Mouse (Mus musculus) kidney, embryonic 16.5 days (tissue): ENCODE data around the gene Ptprm. TPM values are rescaled to one million over a fixed set of nuclear protein-coding genes. Genes with fewer than 3 reads are reported as not detected.

Source experiments
- ATAC-seq: fragments of 200-750 bp; cut with Nextera tagmentation; 2 replicates; pipeline ENCODE4 v1.8.0; 2017; ENCODE audit warnings: moderate TSS enrichment; ENCODE audit not compliant: low FRiP score, low TSS enrichment
- H3K27ac ChIP-seq: fragments of 300-500 bp; sonication (generic); 2 replicates; pipeline ENCODE4 v1.5.1; 2014; ENCODE audit warnings: low read length
- H3K27me3 ChIP-seq: fragments of 300-500 bp; sonication (generic); 2 replicates; pipeline ENCODE4 v1.6.1; 2014; ENCODE audit warnings: low read length, control low read depth, mixed read lengths; ENCODE audit not compliant: insufficient read depth
- H3K36me3 ChIP-seq: fragments of 300-500 bp; sonication (generic); 2 replicates; pipeline ENCODE4 v1.6.1; 2014; ENCODE audit warnings: low read length, control low read depth, mixed read lengths; ENCODE audit not compliant: insufficient read depth
- H3K4me1 ChIP-seq: fragments of 300-500 bp; sonication (generic); 2 replicates; pipeline ENCODE4 v1.6.1; 2014; ENCODE audit warnings: low read length, control low read depth, mixed read lengths; ENCODE audit not compliant: insufficient read depth
- H3K4me2 ChIP-seq: fragments of 300-500 bp; sonication (generic); replicated peaks from 2 replicates; pipeline ENCODE4 v1.6.1; 2014; ENCODE audit warnings: low read depth, low read length
- H3K4me3 ChIP-seq: fragments of 300-500 bp; sonication (generic); 2 replicates; pipeline ENCODE4 v1.5.1; 2014; ENCODE audit warnings: mild to moderate bottlenecking, low read length
- H3K9ac ChIP-seq: fragments of 300-500 bp; sonication (generic); replicated peaks from 2 replicates; pipeline ENCODE4 v1.6.1; 2014; ENCODE audit warnings: low read length
- H3K9me3 ChIP-seq: fragments of 300-500 bp; sonication (generic); 2 replicates; pipeline ENCODE4 v1.6.1; 2016; ENCODE audit warnings: low read length, control low read depth
- WGBS: fragments of 180-500 bp; shearing (Covaris S2); extraction: QIAGEN DNeasy Blood & Tissue Kit; methylation state at CpG from one replicate; pipeline ENCODE4 v1.1.7; 2014; 5-methylcytosine and 5-hydroxymethylcytosine counted together
- polyA plus RNA-seq: library from polyadenylated mRNA; unstranded; fragments of >200 nt; fragmentation: Nextera tagmentation; extraction: Ambion mirVana; gene quantifications from 2 replicates; pipeline ENCODE4 v1.2.1, GENCODE M21; 2015

Gene Ptprm
- polyA plus RNA-seq, 1 experiment from 2014 or later = 17.3 TPM

DNA sequence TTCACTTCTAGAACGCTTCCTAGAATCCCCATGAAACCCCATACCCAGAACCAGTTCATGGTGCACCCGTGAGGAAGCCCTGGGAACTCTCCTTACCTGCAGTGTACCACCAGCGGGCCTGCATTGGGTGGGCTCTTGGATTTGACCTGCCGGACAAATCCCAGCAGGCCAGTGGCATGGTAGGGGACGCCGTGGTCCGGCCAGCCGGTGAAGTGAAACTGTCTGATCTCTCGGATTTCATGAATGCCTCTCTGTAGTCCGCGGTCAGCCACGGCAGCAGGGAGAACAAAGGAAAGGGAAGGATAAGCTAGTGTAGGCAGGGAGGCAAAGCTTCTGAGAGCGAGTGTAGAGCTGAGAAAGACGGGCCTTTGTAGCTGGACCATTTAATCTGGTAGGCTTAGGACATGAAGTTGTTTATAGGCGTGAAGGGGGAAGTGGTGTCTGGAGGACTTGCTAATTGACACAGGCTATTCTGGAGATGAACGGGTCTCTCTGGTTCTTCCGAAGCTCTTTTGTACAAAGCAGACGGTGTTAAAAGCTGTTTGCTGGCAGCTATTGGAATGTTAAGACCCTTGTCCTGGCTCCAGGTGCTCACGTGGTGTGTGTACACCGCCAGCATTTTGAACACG lies 660.5 kb downstream of the Ptprm start:
- Histone ChIP-seq H3K36me3 (peaks cover 5% of the 10 kb centered on the region; the same call in 1 of the 2 replicates), H3K4me2 (0 out of 2 replicates have a peak overlapping the region, but pooled peaks have one; percentile 18), H3K9ac (no peak overlapping the region), H3K9me3 (no peaks in the 10 kb centered on the region), H3K27ac (peak overlapping the region; percentile 45; the same call in 1 of the 2 replicates), H3K4me1 (peaks cover 38% of the 10 kb centered on the region), H3K4me3 (no peak overlapping the region), H3K27me3 (no peaks in the 10 kb centered on the region)
- WGBS = 39% methylated on average over 21 of the region's 21 CpGs
- peak; percentile 32; the same call in 1 of the 2 replicates for ATAC-seq

DNA sequence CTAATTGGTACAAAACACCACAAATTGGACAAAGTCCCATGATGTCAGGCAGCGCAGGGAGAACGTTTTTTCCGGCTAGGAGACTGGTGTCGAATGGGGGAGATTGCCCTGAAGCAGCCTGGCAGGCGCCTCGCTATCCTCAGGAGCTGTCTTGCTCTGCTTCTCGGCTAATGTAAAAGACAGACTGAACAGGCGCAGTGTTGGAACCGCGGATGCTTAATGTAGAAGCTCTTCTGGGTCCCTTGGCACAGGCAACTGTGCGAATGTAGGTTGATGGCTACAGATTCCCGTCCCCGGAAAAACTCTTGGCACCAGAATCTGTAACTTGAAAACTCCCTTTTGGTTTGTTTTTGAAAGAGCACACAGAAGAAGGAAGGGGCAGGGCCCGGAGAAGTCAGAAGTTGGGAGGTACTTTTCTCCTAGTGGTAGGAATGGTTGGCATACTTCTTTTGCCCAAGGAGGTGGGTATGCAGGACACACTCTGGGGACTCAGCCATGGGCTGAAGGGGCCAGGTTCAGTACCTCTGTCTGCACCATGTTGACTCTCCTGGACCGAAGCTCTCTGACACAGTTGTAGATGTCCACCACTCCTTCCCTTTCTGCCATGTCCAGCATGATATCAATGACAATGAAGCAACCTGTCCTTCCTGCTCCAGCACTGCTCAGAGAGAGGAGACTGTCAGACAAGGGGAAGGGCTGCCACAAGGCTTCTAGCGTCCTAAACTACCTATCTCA lies 661.1 kb downstream of the Ptprm start:
- H3K9me3 ChIP-seq = no peaks in the 10 kb centered on the region
- no peak overlapping the region for H3K9ac ChIP-seq
- H3K4me2 ChIP-seq = 0 out of 2 replicates have a peak overlapping the region, but pooled peaks have one; percentile 18
- H3K36me3 ChIP-seq = peaks cover 8% of the 10 kb centered on the region; the same call in 1 of the 2 replicates
- peaks cover 38% of the 10 kb centered on the region for H3K4me1 ChIP-seq
- H3K4me3 ChIP-seq = no peak overlapping the region
- 88% methylated on average over 16 of the region's 16 CpGs for WGBS
- H3K27me3 ChIP-seq = no peaks in the 10 kb centered on the region
- peak overlapping the region; percentile 45; the same call in 1 of the 2 replicates for H3K27ac ChIP-seq
- ATAC-seq = 0 out of 2 replicates have a peak, but pooled peaks have one; percentile 14

DNA sequence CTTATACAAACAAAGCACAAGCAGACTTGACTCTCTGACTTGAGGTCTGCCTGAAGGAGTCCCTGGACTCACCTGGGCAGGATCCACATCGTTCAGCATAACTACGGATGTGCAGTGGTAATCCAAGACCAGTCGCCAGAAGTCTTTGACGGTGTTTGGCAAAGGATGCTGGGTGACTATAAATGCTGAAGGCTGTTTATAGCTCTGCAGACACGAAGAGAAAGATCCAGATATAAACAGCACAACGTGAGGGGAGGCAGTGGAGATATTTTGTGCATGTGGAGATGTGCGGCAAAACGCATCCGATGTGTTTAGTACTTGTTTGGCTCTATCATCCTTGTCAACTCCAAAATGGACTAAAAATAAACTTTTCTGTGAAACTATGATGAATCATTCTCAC lies 666.1 kb downstream of the Ptprm start:
- ATAC-seq = no peak
- Histone ChIP-seq H3K9ac (no peak overlapping the region), H3K27me3 (no peaks in the 10 kb centered on the region), H3K4me1 (0 out of 2 replicates have a peak, but pooled peaks cover under 1% of the 10 kb centered on the region), H3K9me3 (no peaks in the 10 kb centered on the region), H3K27ac (no peak overlapping the region), H3K36me3 (peaks cover 17% of the 10 kb centered on the region; the same call in 1 of the 2 replicates), H3K4me2 (no peak overlapping the region), H3K4me3 (no peak overlapping the region)
- WGBS = 84% methylated on average over 9 of the region's 9 CpGs

DNA sequence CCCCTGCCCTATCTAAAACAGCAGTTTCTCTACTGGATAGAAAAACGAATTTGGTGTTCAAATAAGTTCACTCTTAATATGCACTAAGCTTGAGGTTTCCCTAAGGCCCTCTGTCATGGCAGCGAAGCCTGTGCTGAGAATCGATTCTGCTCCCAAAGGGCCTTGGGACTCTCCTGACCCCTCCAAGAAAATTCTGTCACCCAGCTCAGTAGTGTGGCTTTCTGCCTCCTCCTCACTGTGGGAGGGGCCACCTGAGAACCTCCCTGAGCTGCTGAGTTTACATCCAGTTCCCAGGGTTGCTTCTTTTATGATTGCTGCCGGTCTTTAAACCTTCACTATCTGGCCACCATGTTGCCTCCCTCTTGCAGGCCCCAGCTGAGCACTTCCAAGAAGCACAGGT lies 666.7 kb downstream of the Ptprm start:
- 79% methylated on average over 4 of the region's 4 CpGs for WGBS
- Histone ChIP-seq H3K4me1 (no peaks in the 10 kb centered on the region), H3K4me3 (no peak overlapping the region), H3K4me2 (no peak overlapping the region), H3K9ac (no peak overlapping the region), H3K9me3 (no peaks in the 10 kb centered on the region), H3K27me3 (no peaks in the 10 kb centered on the region), H3K36me3 (peaks cover 17% of the 10 kb centered on the region; the same call in 1 of the 2 replicates), H3K27ac (no peak overlapping the region)
- ATAC-seq = no peak

DNA sequence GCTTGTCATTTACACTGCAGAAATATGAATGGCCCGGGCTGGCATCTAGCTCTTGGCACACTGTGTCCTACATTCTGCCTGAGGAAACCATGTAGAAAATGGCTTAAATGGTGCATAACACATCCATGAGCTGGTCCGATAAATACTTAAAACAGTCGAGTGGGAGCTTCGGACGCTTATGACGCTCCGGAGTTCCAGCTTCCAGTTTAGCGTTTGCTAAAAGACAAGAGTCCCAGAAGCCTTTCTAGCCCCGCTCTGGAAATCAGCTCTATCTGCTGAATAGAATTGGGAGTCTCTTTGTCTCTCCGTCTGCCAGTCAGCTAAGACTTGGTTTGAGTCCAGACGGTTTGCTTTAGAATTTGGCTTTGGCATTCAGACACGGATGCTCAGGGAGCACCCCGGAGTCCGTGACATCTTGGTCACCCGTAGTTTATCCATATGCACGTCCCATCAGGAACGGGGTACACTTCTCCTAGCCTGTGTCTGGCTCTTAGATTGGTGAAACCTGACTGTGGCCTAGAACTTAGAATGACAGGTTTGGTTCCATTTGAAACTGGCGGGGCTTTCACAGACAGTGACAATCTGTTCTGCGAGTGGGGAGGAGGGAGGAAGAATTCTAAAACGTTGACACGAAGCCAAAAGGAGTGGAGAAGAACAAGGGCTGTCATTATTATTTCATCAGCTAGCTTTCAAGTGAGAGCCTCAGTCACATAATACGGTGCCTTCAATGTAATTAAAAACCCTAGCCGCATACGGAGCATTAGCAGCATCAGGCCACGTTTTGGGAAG lies 667.4 kb downstream of the Ptprm start:
- Histone ChIP-seq H3K4me3 (no peak overlapping the region), H3K4me2 (no peak overlapping the region), H3K4me1 (no peaks in the 10 kb centered on the region), H3K9ac (no peak overlapping the region), H3K36me3 (peaks cover 17% of the 10 kb centered on the region; the same call in 1 of the 2 replicates), H3K27me3 (no peaks in the 10 kb centered on the region), H3K27ac (no peak overlapping the region), H3K9me3 (no peaks in the 10 kb centered on the region)
- WGBS = 83% methylated on average over 25 of the region's 25 CpGs
- ATAC-seq = no peak

DNA sequence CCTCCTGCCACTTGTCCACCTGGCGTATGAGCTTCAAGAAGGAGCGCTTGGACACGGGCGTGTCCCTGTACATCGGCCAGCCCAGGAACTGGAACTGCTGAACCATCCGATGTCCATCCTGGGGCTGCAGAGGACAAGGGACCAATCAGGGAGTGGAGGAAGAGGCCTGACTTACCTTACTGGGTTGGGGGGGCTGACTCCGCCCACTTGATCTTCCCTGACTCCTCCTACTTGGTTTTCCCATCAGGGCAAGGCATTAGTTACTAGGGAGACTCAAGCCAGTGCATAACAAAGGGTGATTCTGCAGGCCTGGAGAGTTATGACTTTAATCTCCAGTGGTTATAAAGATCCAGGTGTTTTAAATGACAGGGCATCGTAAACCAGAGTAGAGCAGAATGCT lies 670.8 kb downstream of the Ptprm start:
- Histone ChIP-seq H3K27ac (no peak overlapping the region), H3K27me3 (no peaks in the 10 kb centered on the region), H3K4me2 (no peak overlapping the region), H3K4me3 (no peak overlapping the region), H3K36me3 (peaks cover 11% of the 10 kb centered on the region; the same call in 1 of the 2 replicates), H3K9me3 (no peaks in the 10 kb centered on the region), H3K4me1 (no peaks in the 10 kb centered on the region), H3K9ac (no peak overlapping the region)
- WGBS = 67% methylated on average over 8 of the region's 8 CpGs
- peak; percentile 55; the same call in 1 of the 2 replicates for ATAC-seq

DNA sequence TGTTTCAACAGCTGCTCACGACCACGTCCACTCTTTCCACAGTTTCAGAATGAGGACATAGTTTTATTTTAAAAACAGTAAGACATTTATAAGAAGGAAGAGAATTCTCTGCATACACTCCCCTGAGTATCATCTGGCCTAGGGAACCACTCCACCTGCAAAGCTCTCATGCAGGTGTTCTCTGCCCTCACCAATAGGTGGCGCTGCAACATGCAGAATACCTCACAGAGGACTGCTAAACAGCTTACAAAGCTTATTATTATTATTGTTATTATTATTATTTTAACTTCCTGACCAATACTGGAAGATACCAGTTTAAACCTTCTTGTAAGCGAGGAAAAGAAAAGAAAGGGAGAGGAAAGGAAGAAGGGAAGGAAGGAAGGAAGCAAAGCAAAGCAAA lies 673.6 kb downstream of the Ptprm start:
- H3K27ac ChIP-seq = no peak overlapping the region
- H3K9me3 ChIP-seq = no peaks in the 10 kb centered on the region
- H3K4me1 ChIP-seq = no peaks in the 10 kb centered on the region
- 0 out of 2 replicates have a peak, but pooled peaks cover 3% of the 10 kb centered on the region for H3K36me3 ChIP-seq
- no peak overlapping the region for H3K4me3 ChIP-seq
- H3K4me2 ChIP-seq = no peak overlapping the region
- no peaks in the 10 kb centered on the region for H3K27me3 ChIP-seq
- ATAC-seq = no peak
- 33% methylated on average over 4 of the region's 4 CpGs for WGBS
- no peak overlapping the region for H3K9ac ChIP-seq

DNA sequence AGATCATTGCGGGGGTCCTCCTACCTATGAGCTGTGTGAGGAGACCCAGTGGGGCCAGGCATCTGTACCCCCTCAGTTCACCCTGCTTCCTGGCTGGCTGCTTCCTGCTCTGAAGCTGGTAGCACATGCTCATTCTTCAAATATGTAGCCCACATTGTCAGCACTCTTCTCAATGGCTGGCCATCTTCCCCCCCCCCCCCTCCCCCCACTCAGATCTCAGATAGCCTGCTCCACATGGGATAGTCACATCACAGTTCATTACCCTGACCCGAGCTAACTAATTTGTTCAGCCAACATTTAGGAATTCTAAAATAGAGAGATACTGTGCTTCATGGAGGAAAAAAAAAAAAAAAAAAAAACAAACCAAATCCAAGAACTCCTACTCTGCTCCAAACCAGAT lies 679.6 kb downstream of the Ptprm start:
- no peak for ATAC-seq
- no peak overlapping the region for H3K4me3 ChIP-seq
- peaks cover 7% of the 10 kb centered on the region; the same call in 1 of the 2 replicates for H3K36me3 ChIP-seq
- H3K9ac ChIP-seq = no peak overlapping the region
- no peaks in the 10 kb centered on the region for H3K9me3 ChIP-seq
- WGBS = 72% methylated on average over 2 of the region's 2 CpGs
- no peak overlapping the region for H3K27ac ChIP-seq
- no peaks in the 10 kb centered on the region for H3K4me1 ChIP-seq
- H3K4me2 ChIP-seq = no peak overlapping the region
- no peaks in the 10 kb centered on the region for H3K27me3 ChIP-seq

DNA sequence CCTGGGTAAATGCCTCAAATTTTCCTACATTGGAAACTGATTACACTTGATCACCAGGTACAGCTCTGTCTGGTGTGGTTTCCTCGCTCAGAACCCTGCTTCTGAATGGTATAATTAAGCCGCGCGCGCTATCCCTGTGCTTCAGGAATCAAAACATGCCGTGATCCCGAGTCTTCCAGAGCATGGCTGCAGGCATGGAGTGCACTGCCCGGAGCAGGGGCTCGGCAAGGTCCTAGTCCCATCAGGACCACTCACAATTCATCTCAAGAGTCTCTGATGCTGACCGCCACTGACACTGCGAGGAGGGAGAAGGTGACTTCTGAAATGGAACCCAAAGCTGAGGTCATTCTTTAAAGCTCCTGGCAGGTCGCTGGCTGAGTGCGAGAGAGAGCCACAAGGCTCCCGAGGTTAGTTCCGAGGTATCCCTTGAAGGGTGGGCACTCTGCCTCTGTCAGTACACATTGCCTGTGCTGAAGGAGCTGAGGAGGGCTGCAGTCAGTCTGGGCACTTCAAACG lies 682.5 kb downstream of the Ptprm start:
- 81% methylated on average over 16 of the region's 16 CpGs for WGBS
- Histone ChIP-seq H3K9ac (no peak overlapping the region), H3K27ac (no peak overlapping the region), H3K4me1 (no peaks in the 10 kb centered on the region), H3K27me3 (no peaks in the 10 kb centered on the region), H3K9me3 (no peaks in the 10 kb centered on the region), H3K36me3 (peaks cover 4% of the 10 kb centered on the region; the same call in 1 of the 2 replicates), H3K4me3 (no peak overlapping the region), H3K4me2 (no peak overlapping the region)
- no peak for ATAC-seq
